Mouse (Mus musculus) ES-Bruce4 (cell line): ENCODE data around the gene Klk1b3.
"Not testable (repeated sequence)": the region's sequence is repeated elsewhere in the genome, so short reads cannot be mapped to it uniquely, and the experiment has no call there.

ENCODE experiments used
- CTCF ChIP-seq: IDR thresholded peaks from one replicate; pipeline ENCODE4 v1.8.1; 2011; ENCODE audit warnings: low read depth, low read length
- EP300 ChIP-seq: IDR thresholded peaks from 2 replicates; pipeline ENCODE4 v1.6.1; 2011; ENCODE audit warnings: low read depth, low read length; ENCODE audit not compliant: insufficient read depth
- POLR2A ChIP-seq: IDR thresholded peaks from one replicate; pipeline ENCODE4 v1.8.1; 2011; ENCODE audit warnings: low read length; ENCODE audit not compliant: insufficient read depth

DNA sequence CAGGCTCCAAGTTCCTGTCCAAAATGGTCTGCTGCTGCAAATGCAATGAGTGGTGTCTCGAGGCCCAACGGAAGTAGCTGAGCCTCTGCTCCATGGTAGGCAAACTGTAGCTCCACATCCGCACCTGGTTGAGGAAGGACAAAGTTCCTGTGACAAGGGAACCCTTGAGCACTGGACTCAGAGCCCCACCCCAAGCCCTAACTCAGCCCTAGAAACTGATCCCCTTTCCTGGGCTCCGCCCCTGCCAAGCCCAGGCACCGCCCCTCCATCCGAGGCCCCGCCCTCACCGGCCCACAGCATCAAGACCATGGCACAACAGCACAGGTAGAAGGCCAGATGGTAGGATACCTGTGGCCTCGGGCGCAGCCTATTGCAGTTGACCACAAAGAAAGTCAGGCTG, 23.6 kb downstream of the Klk1b3 start:
- not testable (repeated sequence) for TF ChIP-seq CTCF, EP300, POLR2A
